Mouse (Mus musculus) frontal cortex, adult 2 months (tissue): ENCODE data around the gene Haspin. TPM values are rescaled to one million over a fixed set of nuclear protein-coding genes. Genes with fewer than 3 reads are reported as not detected.
A peak's percentile ranks its signal among the peaks of the same experiment; 100 is the strongest.

Experiments
- DNase-seq, 2 experiments: peaks; one replicate each; pipeline ENCODE4 v3.0.0; 2022; ENCODE audit warnings: low spot score in 1 of 2; ENCODE audit errors: extremely low spot score in 1 of 2
- polyA plus RNA-seq: library from polyadenylated mRNA; depleted of rRNA; stranded (reverse); fragments of >200 nt; gene quantifications from 2 replicates; pipeline ENCODE4 v1.2.3, GENCODE M21; 2012; rRNA removed

Haspin gene
- 0.15 and 0.24 TPM in 2 replicates for polyA plus RNA-seq

GRCm38 (mm10) chr11:73137591-73138501 lies at the start of gene Haspin:
TSS of gene Haspin (minus strand) at chr11:73138294.
- DNase-seq = peak; percentile 66 to 90

DNA sequence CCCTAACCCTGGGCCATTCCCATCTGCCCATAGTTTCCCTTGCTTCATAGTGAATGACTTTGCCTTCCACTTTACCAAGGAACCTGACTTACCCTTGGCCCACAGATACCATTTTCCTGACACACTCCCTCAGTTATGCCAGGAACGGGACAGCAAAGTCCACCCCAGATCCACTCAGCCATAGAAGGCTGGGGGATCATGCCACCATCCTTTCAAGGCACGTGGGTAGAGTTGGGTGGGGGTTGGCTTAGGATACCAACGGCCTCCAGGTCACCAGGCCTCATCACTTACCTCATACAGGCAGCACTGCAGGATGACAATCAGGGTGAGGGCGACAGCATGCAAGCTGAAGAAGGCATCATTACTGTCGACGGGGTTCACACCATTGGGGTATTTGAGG lies 49.1 kb upstream of the Haspin start:
- no peak for DNase-seq

GRCm38 (mm10) chr11:73185872-73186615 lies 48.0 kb upstream of the Haspin start:
- DNase-seq = no peak

GRCm38 (mm10) chr11:73177895-73178294 lies 39.8 kb upstream of the Haspin start:
- DNase-seq = no peak

DNA sequence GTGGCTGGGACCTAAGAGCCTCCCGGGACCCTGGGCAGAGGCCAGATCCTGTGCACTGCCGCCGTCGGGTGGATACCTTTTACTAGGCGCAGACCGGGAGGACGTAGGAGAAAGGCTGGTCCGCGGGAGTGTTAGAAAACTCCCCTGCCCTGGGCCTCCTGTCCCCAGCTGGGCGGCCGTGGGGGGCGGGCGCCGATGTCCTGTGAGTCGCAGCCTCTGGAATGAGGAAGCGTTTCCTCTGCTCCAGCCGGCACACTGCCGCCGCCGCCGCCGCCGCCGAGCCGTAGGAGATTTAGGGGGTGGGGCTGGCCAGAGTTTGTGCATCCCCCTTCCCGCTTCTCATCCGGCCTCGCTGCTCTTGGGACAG lies 39.4 kb upstream of the Haspin start:
- no peak for DNase-seq

DNA sequence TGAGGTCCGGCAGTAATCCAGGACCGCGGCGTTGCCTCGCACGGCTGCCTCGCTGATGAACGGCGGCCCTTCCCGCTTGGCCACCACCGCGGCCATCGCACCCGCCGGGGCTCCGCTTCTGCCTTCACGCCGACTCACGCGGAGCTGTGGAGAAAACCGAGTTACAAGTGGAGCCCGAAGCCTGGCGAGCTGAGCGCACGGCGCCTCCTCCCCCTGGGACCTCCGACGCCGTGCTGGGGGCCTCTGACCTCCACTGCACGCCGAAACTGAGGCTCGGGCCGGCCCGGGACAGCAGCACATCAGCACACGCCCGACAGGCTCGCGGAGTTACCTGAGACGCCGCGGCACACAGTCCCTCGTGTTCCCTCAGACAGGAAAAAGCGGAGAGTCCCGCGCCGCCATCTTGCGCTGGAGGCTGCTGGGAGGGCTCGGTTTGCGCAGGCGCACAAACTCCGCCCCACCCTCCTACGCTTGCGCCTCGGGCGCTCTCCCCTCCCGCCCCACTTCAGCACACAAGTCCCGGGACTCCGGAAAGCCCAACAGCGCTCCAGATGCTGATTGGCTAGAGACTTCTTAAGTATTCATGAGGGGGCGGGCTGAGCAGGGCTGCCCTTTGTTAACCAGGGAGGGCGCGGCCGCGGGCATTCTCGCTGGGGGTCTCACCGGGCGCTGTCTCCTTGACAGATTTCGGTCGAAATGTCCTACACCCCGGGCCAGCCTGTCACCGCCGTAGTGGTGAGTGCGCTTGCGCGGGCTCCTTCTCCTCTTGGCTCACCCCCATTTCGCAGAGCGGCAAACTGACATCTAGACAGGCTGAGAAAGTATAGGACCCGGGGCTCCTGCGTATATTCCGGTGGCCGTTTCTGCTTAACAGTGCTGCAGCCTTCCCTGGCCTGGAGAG lies 38.8 kb upstream of the Haspin start, which contains the start of the genes Emc6 and Tax1bp3:
TSS of gene Emc6 (minus strand) at position 430 of the 901 bp plus-strand sequence.
TSS of gene Tax1bp3 (plus strand) at position 476 of the 901 bp plus-strand sequence.
- peak; percentile 90 to 96 for DNase-seq

- no peak for DNase-seq
Observed at GRCm38 (mm10) chr11:73176186-73176585, 38.1 kb upstream of the Haspin start.

DNA sequence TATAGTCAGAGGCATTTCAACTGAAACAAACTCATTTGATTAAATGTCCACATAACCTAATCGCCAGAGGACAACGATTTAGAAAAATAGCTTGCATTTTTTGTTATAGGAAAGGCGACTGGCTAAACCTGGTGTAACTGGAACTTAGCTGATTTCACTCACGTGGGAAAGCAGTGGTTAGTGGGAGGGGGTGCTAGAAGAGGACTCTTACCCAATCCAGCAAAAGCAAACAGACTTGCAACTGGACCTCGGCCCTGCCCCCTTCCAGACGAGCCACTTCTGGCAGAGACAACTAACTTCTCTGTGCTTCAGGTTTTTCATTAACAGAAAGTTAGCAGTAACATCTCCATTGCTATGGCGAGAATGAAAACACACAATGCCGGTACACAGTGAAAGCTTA lies 37.5 kb upstream of the Haspin start:
- no peak for DNase-seq

DNA sequence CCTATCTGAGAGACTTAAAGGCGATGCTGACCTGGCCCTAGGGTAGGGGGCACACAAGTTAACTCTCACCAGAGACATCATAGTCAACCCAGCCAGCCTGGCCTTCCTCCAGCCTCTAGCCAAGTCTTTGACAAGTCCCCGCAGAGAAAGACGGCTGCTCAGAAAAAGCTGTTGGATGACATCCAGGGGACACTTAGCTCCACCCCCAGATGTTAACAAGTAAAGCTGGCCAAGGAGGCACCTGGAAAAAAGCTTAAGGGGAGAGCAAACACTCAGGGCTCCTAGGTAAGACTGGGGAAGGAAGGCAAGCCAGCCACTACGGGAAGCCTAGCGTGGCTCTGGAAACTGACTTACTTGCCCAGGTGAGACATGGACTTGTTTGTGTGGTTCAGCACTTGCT lies 34.1 kb upstream of the Haspin start:
- DNase-seq = no peak

- DNase-seq = peak; percentile 23 to 78
Observed at GRCm38 (mm10) chr11:73169231-73169630, 31.1 kb upstream of the Haspin start.

DNA sequence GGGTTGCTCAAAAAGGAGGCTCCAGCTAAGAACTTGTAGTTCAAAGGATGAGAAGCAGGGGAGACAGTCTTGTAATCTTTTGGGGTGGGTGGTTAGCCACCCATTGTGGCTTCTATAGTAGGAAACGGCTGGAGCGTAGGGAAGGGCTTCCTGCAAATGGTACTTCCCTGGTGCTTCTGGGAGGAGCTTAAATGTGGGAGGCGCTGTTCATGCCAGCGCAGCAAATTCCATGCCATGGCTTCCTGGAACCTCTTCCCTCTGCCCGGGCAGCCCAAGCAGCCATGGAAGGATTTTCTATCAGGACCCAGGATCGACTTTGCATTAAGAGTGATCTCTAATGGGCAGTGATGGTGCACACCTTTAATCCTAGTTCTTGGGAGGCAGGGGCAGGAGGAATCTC lies 30.5 kb upstream of the Haspin start:
- no peak for DNase-seq

DNA sequence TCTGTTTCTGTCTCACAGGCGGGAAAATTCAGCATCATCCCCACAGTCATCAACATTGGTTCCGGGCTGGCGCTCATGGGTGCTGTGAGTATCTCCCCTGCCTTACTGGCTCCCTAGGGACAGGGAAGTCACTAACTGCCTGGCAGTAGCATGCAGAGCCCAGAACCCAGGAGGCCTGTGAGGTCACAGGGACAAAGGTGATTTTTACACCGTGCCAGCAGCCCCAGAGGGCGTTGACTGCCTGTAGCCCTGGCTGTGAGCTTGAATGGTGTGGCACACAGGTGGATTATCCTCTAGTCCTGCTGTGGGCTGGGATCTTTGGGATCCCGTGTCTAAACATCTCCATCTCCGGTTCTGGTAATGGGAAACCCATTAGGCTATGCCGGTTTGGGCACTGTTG lies 30.0 kb upstream of the Haspin start:
- DNase-seq = no peak

DNA sequence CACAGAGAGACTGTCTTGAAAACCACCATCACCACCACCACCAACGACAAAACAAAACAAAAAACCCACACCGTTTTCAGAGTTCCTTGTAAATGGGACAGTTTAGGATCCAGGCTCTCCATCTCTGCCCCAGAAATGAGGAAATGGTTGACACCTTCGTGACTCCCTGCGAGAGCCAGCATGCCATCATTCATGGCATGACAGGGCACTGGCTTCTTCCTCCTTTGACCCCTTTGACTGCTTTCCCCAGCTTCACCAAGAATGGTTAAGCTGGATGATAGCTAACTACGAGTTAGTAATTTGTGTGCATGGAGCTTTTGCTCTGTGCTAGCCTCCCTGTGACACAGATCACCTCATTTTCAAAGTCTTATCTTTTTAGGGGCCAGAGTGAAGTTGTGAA lies 24.2 kb upstream of the Haspin start:
- DNase-seq = no peak

- no peak for DNase-seq
Observed at GRCm38 (mm10) chr11:73161616-73162015, 23.5 kb upstream of the Haspin start.

DNA sequence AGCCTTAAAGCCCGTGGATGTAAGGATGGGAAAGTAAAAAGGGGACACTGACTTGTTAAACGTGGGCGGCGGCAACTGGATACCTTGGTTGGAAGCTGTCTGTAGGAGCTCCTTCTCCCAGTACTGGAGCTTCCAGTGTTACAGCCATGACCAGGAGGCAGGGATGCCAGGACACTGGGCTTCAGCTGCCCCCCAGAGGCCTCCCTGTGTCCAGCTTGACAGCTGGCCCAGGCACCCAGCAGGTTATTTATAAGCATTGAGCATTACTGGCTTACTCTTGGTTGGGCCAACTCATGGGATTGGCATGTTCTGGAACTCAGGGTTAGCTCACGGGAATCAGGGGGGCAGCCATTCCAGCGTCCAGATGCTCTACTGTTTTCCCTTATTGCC lies 22.7 kb upstream of the Haspin start:
- DNase-seq = no peak

GRCm38 (mm10) chr11:73159957-73160810 lies 22.1 kb upstream of the Haspin start, which contains the start of gene P2rx5:
TSS of gene P2rx5 (plus strand) at chr11:73160421.
- DNase-seq = peak in 1 of 2 experiments; percentile 16

- DNase-seq = peak in 1 of 2 experiments; percentile 20
Observed at GRCm38 (mm10) chr11:73155071-73155470, 17.0 kb upstream of the Haspin start.

- DNase-seq = no peak
Observed at GRCm38 (mm10) chr11:73148209-73148608, 10.1 kb upstream of the Haspin start.

DNA sequence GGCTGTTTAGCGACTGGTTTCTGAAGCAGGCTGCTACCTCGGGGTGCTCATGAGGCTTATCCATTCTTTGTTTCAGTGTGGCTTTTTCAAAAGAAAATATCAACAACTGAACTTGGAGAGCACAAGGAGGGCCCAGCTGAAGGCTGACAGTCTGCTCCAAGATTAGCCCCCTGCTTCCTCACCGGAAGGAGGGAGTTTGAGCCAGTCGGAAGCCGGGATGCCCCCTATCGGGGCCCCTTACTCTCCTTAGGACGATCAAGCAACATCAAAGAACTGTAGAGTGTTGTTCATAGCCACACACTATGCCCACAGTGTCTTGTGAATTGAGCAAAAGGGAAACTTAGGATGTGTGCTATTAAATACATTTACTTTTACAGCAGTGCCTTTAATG lies 8.9 kb upstream of the Haspin start:
- no peak for DNase-seq
